Mouse (Mus musculus) thymus, adult 18-20 months (tissue): ENCODE results near the gene Tmed10.

Experiments used
- DNase-seq, 2 experiments: peaks; one replicate each; pipeline ENCODE4 v3.0.0; 2022; ENCODE audit warnings: mixed read lengths in 2 of 2

Tmed10 gene

DNA sequence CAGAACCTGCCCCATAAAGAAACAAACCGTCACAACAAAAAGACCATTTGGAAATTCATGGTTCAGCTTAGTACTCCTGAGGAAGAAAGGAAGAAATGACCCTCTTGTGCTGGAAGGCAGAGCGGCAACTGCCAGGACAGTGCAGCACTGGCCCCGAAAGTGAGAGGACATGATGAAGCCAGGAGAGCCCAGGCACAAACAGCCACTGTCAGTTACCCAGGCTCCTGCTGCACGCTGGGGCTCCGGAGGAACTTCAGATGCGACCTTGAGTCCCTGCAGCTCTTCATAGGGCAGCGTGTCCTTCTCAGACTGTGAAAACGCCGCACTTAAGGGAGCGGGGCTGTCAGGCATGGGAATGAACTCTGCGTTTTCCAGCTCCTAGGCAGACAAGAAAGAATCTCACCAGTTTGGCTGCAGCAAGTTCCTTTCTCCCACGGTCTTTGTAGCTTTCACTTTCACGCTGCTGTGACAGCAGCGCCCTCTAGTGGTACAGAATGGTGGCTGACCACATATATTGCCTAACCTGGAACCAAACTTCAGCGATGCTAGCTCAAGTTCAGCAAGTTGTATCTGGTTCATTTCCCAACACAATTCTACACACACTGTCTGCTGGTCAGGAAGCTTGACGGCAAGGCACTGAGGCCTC lies 69.3 kb downstream of the Tmed10 start:
- DNase-seq, result peak; percentile 51 to 61

GRCm38 (mm10) chr12:85304725-85305124 lies 69.9 kb downstream of the Tmed10 start:
- DNase-seq, result no peak

GRCm38 (mm10) chr12:85303256-85303655 lies 71.4 kb downstream of the Tmed10 start:
- DNase-seq, result no peak

GRCm38 (mm10) chr12:85298835-85299180 lies 75.8 kb downstream of the Tmed10 start:
- DNase-seq, result no peak

DNA sequence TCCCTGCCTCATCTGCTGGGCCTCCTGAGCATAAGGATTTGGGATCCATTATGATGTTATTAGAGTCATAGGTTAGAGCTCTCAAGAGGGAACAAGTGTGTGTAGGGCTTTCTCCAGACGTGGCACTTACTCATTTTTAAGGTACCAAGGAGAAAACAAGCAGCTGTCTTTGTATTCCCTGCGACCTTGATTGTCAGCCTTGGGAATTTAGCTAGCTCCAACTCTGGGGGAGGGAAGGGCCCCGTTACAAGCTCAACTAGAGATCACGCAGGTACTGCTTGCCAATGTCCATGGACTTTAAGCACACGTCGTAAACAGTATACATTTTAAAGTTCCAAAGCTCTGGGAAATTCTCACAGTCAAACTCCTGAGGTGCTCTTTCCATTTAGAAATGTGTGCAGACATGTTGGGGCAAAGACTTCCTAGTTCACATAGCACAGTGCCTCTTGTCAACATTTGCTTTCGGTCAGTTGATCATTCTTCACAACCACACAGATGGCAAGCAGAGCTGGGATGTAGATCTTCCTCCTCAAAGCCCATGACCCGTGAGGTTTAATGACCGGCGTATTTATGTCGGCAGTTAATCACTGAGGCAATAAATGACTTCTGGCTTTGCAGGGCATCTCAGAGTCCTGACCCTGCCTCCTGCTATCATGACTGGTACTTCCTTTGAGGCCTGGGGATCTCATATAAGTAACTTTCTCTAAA lies 76.4 kb downstream of the Tmed10 start:
- no peak for DNase-seq

DNA sequence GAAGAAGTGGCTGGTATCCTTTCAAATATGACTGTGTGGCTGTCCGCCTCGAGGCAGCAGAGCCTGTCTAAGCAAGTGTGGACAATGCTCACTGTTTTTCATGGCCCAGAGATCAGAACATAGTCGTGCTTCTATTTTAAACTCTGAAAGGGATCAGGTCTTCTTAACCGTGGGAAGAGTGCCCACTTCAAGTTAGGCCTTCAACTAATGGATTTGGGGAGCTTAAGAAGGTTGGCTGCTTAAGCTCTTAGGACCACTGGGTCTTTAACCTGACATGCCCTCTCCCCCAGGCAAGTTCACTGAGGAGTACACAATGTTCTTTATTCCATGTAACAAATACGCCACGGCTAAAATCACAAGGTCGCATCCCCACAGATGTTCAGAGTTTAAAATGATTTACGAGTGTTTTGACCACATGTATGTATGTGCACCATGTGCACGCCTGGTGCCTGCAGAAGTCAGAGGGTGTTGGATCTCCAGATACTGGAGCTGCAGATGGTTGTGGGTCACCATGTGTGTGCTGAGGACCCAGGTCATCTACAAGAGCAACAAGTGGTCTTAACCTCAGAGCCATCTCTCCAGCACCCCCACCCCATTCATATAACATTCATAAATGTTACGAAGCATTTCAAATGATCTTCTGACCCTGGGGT lies 77.2 kb downstream of the Tmed10 start:
- DNase-seq, result no peak

- DNase-seq, result no peak
These were observed 77.7 kb downstream of the Tmed10 start for GRCm38 (mm10) chr12:85296915-85297314.

GRCm38 (mm10) chr12:85295506-85295905 lies 79.1 kb downstream of the Tmed10 start:
- no peak for DNase-seq

DNA sequence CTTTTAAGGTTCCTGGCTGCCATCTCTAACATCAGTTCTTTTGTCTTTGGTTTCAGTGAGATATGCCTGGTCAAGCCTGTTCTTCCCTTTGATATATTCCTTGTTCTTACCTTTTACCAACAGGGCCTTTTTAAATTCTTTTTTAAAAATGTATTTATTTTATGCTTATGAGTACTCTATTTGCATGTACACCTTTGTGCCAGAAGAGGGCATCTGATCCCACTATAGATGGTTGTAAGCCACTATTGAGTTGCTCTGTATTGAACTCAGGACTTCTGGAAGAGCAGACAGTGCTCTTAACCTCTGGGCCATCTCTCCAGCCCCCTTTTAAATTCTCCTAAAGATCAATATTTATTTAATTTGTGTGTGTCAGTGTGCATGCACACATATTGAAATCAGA lies 81.7 kb downstream of the Tmed10 start:
- no peak for DNase-seq

- no peak for DNase-seq
These were observed 82.4 kb downstream of the Tmed10 start for GRCm38 (mm10) chr12:85292288-85292687.

DNA sequence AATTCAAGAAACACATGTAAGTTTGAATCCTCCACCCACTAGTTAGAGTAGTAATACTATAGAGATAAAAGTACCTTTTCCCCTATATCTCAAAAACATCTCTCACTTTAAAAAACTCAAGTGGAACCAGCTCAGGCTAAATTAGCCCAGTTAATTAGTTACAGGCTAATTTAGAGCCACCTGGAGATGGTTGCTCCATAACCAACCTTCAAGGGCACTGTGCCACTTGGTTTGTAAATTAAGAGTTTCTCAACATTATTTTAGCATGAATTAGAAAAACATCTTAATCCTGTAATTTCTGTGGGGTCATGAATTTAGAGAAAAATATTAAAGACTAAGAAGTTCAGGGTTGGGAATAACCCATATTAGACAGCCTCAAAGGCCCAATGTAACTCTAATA lies 83.1 kb downstream of the Tmed10 start:
- DNase-seq, result no peak

GRCm38 (mm10) chr12:85290633-85291032 lies 84.0 kb downstream of the Tmed10 start:
- no peak for DNase-seq
